Mouse (Mus musculus) spleen, adult 2 months (tissue): ENCODE results near the gene Tspan17. TPM values are rescaled to one million over a fixed set of nuclear protein-coding genes. Genes with fewer than 3 reads are reported as not detected.

Experiments used
- DNase-seq, 2 experiments: peaks; one replicate each; pipeline versions ENCODE4 v3.0.0 to v3.0.0-alpha.2; 2012 to 2021; ENCODE audit warnings: low spot score in 2 of 2, low read depth in 1 of 2
- H3K27ac ChIP-seq: fragments of 200-500 bp; 2 replicates; pipeline ENCODE4 v1.5.1; 2012; ENCODE audit warnings: low read length, inconsistent platforms; ENCODE audit not compliant: insufficient read depth
- H3K27me3 ChIP-seq: fragments of 200-500 bp; 2 replicates; pipeline ENCODE4 v1.6.1; 2012; ENCODE audit warnings: mild to moderate bottlenecking, moderate library complexity, low read length, inconsistent platforms; ENCODE audit not compliant: control insufficient read depth, insufficient read depth
- H3K36me3 ChIP-seq: fragments of 200-500 bp; 2 replicates; pipeline ENCODE4 v1.6.1; 2012; ENCODE audit warnings: mild to moderate bottlenecking, low read length, inconsistent platforms; ENCODE audit not compliant: control insufficient read depth, insufficient read depth
- H3K4me1 ChIP-seq: fragments of 200-500 bp; 2 replicates; pipeline ENCODE4 v1.6.1; 2011; ENCODE audit warnings: inconsistent platforms; ENCODE audit not compliant: control insufficient read depth, insufficient read depth, insufficient read length
- H3K4me3 ChIP-seq: fragments of 200-500 bp; 2 replicates; pipeline ENCODE4 v1.5.1; 2011; ENCODE audit warnings: mild to moderate bottlenecking, inconsistent platforms; ENCODE audit not compliant: insufficient read depth, insufficient read length; ENCODE audit errors: extremely low read depth
- CTCF ChIP-seq: fragments of 200-500 bp; IDR thresholded peaks from 2 replicates; pipeline ENCODE4 v1.5.1; 2011; ENCODE audit warnings: mild to moderate bottlenecking, inconsistent platforms; ENCODE audit not compliant: insufficient read depth, insufficient read length, insufficient replicate concordance; ENCODE audit errors: extremely low read depth
- POLR2A ChIP-seq: fragments of 200-500 bp; IDR thresholded peaks from 2 replicates; pipeline ENCODE4 v1.6.1; 2011; ENCODE audit warnings: low read depth, low read length, inconsistent platforms
- WGBS: fragments of 180-500 bp; shearing (Covaris S2); methylation state at CpG from one replicate; pipeline ENCODE4 v1.1.7; 2018; 5-methylcytosine and 5-hydroxymethylcytosine counted together
- polyA plus RNA-seq: library from polyadenylated mRNA; depleted of rRNA; stranded (reverse); fragments of >200 nt; gene quantifications from 2 replicates; pipeline ENCODE4 v1.2.3, GENCODE M21; 2012; rRNA removed

Gene Tspan17
- polyA plus RNA-seq: 5.2 and 6.2 TPM in 2 replicates

DNA sequence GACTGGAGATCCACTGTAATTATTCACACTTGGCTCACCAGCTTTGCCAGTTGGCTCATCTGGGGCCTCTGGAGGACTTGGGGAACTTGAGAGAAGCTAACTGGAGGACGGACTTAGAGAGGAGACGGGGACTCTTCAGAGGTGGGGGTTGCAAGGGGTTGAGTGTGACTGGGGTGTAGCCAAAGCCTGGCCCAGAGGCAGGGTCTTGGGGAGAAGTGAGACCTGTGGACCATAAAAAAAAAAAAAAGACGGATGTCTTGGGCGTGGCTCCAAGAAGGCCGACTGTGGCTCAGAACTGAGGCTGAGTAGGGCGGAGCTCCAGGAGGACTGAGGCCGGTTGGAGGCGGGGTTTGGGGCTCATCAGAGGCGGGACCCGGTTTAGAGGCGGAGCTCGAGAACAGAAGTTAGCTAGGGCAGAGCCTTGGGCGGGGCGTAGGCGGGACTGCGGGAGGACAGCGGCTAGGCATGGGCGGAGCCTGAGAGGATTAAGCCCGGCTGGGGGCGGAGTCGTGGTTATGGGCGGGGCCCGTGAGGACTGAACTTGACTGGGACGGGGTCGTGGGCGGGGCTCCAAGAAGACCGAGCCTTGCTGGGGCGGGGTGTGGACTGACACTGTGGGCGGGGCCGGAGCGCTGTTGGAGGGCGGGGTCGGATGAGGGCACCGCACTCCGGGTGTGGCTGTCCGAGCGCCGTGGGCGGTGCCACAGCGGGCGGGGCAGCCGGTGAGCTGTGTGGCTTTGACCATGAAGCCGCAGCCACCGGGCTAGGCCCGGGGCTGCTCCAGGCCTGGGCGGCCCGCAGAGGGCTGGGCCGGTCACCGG lies at the start of gene Tspan17:
TSS of gene Tspan17 (plus strand) at position 638 of the 821 bp plus-strand sequence.
- no peaks in the 10 kb centered on the region for H3K36me3 ChIP-seq
- DNase-seq: peak; percentile 82 to 88
- no peak within 1 kb of the TSS for H3K27ac ChIP-seq
- H3K4me1 ChIP-seq: peaks cover 6% of the 10 kb centered on the region
- peaks cover 5% of the 10 kb centered on the region for H3K27me3 ChIP-seq
- TF ChIP-seq CTCF (no peak), POLR2A (no peak)
- 4% methylated on average over 48 of the region's 49 CpGs for WGBS
- peak within 1 kb of the TSS; percentile 59 for H3K4me3 ChIP-seq

DNA sequence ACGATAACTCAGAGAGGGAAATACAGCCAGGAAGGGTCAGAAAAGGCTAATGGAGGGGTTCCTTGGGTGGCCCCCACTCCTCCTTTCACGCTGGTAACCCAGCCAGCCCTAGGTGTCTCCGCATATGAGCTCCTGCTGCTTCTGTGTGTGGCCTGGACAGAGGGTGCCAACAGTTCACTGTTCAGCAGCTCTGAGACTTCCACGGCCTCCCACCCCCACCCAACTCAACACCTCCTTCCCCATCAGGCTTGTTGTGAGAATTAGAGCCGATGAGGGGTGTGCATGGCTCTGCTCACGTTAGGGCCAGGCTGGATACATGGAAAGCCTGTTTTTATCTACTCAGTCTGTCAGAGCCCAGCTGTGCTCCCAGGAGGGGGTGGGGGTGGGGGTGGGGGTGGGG lies 43.1 kb upstream of the Tspan17 start:
- peaks cover 11% of the 10 kb centered on the region for H3K27me3 ChIP-seq
- H3K4me3 ChIP-seq: no peak overlapping the region
- TF ChIP-seq POLR2A (no peak), CTCF (no peak)
- H3K4me1 ChIP-seq: peaks cover 3% of the 10 kb centered on the region; the same call in 1 of the 2 replicates
- H3K36me3 ChIP-seq: no peaks in the 10 kb centered on the region
- H3K27ac ChIP-seq: no peak overlapping the region
- DNase-seq: no peak
- WGBS: 45% methylated on average over 6 of the region's 6 CpGs

DNA sequence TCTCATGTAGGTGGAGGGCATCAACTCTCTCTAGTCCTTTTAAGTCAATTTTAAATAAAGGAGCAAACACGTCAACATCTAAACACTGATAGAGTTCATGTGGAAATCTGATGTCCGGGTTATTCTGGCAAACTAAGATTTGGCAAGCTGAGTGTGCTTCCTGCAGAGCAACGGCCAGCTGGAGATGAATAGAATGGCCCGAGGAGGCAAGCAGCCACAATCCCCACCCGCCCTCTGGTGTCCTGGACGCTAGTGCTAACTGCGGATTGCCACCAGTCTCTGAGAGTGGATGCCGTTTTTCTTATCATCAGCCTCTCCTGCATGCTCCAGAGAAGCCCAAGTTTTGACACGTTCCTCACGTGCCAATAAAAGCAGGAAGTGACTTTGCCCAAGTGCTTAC lies 42.3 kb upstream of the Tspan17 start:
- H3K4me1 ChIP-seq: peaks cover 3% of the 10 kb centered on the region; the same call in 1 of the 2 replicates
- WGBS: 50% methylated on average over 10 of the region's 10 CpGs
- no peak for DNase-seq
- H3K27ac ChIP-seq: no peak overlapping the region
- no peaks in the 10 kb centered on the region for H3K36me3 ChIP-seq
- H3K4me3 ChIP-seq: no peak overlapping the region
- peaks cover 11% of the 10 kb centered on the region for H3K27me3 ChIP-seq
- TF ChIP-seq CTCF (no peak), POLR2A (no peak)

DNA sequence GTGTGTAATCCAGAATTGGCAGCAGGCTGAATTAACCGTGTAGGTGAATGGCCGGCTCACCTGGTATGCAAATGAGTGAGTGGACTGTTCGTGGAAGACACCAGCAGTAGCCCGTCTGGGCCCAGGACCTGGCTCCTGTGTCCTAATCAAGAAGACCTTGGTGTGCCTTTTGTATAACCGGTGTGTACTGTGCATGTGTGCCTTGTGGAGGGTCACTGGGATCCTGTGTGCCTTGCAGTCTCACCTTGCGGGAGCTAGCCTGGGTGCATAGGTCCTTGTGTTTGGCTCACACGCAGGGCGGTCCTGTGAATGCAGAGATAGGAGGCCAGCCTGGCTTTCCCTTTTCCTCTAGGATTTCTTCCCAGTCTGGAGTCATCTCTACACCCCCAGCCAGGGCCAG lies 41.0 kb upstream of the Tspan17 start:
- no peak for TF ChIP-seq CTCF
- no peak for TF ChIP-seq POLR2A
- WGBS: 82% methylated on average over 8 of the region's 8 CpGs
- Histone ChIP-seq H3K27me3 (peaks cover 11% of the 10 kb centered on the region), H3K36me3 (no peaks in the 10 kb centered on the region), H3K4me1 (peaks cover 3% of the 10 kb centered on the region; the same call in 1 of the 2 replicates), H3K27ac (no peak overlapping the region), H3K4me3 (no peak overlapping the region)
- DNase-seq: no peak

DNA sequence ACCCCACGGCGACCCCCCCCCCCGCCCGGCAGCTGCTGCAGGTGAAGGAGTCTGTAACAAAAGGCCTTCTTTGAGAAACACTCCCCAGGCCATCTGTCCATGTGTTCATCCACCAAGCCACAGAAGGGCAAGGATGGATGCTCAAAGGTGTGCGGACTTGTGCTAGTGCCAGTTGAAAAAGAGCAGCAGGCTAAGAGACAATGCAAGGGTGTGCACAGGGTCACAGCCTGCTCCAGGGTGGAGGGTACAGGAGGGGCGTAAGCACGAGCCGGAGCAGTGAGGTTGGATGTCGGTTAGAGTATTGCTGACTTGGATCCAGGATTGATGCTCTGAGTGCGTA lies 40.5 kb upstream of the Tspan17 start:
- Histone ChIP-seq H3K36me3 (no peaks in the 10 kb centered on the region), H3K27ac (no peak overlapping the region), H3K4me3 (no peak overlapping the region), H3K27me3 (peaks cover 11% of the 10 kb centered on the region), H3K4me1 (peaks cover 3% of the 10 kb centered on the region; the same call in 1 of the 2 replicates)
- TF ChIP-seq CTCF: no peak
- TF ChIP-seq POLR2A: no peak
- no peak for DNase-seq
- WGBS: 63% methylated on average over 10 of the region's 10 CpGs

DNA sequence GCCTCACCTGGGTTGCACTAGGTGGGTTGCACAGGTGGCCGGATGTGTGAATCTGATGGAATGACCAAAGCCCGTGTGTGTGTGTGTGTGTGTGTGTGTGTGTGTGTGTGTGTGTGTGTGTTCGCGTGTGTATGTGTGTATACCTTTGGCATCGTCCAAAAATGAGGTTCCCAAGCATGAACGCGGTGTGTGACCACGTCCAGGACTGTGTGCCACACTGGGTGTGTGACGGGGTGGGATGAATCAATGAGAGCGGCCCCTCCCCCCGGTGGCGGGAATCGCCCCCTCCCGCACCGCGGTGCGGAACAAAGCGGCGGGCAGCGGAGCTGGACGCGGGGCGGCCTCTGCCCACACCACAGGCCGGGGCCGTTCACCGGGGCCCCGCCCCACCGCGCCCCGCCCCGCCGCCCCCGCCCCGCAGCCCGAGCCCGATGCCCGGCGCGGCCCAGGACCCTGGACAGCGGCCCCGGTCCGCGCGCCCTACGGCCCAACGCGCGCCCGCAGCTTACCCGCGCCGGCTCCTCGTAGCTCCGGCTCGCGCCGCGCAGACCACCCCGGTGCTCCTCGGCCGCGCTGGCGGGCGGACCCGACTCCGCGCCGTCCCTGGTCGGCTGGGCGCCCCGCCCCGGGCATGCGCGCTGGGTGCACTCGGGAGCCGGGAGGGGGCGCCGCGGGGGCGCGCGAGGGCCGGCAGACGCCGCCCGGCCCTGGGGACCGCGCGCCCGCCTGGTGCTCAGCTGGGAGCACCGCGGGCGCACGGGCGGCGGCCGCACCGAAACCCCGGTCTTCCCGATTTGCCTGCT lies 39.9 kb upstream of the Tspan17 start:
- Histone ChIP-seq H3K4me1 (peaks cover 3% of the 10 kb centered on the region; the same call in 1 of the 2 replicates), H3K36me3 (no peaks in the 10 kb centered on the region), H3K27ac (no peak overlapping the region), H3K4me3 (peak overlapping the region; percentile 19; the same call in 1 of the 2 replicates), H3K27me3 (peaks cover 11% of the 10 kb centered on the region)
- 5% methylated on average over 82 of the region's 100 CpGs for WGBS
- TF ChIP-seq POLR2A (no peak), CTCF (no peak)
- DNase-seq: no peak
